Mouse (Mus musculus) 3T3-L1 (cell line): ENCODE measurements at regions not wholly inside any gene's neighbourhood (a gene's known extent, or its start where the extent isn't known, plus 50 kb on each side); places are given as distances from the start of the nearest gene placed in this dataset.

Experiments
- DNase-seq: peaks from one replicate; pipeline ENCODE4 v3.0.0-alpha.2; 2015; ENCODE audit warnings: low read depth, low spot score

DNA sequence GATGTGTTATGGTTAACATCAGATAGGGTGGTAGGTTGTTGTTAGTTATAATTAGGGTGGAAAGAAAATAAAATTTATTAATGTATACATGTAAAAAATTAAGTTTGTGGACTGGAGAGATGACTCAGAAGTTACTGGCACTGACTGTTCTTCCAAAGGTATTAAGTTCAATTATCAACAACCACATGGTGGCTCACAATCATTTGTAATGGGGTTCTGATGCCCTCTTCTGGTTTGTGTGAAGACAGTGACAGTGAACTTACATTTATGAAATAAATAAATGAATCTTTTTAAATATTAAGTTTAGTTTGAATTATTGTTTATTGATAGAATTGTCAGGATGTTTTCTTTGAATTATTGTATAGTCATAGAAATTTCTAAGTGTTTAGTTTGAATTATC lies 140.4 kb upstream of the 9530002B09Rik start:
- DNase-seq: peak; percentile 34
